Mouse (Mus musculus) lung, postnatal 0 days (tissue): ENCODE measurements around the gene Atp13a2.

Experiments
- CTCF ChIP-seq: IDR thresholded peaks from 2 replicates; pipeline ENCODE4 v1.5.1; 2016; ENCODE audit warnings: antibody characterized with exemption, mild to moderate bottlenecking
- EP300 ChIP-seq: IDR thresholded peaks from 2 replicates; pipeline ENCODE4 v1.6.1; 2016; ENCODE audit warnings: antibody characterized with exemption, mild to moderate bottlenecking, control low read depth

DNA sequence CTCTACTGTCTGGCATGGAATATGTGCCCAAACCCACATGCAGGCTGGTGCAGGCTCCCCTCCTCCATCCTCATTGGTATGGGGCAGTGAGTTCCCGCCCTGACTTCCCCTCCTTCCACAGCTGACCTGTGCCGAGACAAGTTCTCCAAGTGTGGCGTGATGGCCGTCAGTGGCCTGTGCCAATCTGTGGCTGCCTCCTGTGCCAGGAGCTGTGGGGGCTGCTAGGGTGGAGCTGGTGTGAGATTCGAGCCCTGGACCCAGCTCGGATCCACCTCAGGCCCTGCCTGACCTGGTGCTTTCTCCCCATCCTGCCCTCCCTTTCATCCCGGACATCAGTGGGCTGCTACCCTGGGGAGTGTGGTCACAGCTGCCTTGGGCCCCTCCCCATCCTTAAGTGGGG lies 28.7 kb downstream of the Atp13a2 start:
- no peak for TF ChIP-seq CTCF
- no peak for TF ChIP-seq EP300
